ENCODE assay signal across 7 mouse cellular contexts in the genomic region with DNA sequence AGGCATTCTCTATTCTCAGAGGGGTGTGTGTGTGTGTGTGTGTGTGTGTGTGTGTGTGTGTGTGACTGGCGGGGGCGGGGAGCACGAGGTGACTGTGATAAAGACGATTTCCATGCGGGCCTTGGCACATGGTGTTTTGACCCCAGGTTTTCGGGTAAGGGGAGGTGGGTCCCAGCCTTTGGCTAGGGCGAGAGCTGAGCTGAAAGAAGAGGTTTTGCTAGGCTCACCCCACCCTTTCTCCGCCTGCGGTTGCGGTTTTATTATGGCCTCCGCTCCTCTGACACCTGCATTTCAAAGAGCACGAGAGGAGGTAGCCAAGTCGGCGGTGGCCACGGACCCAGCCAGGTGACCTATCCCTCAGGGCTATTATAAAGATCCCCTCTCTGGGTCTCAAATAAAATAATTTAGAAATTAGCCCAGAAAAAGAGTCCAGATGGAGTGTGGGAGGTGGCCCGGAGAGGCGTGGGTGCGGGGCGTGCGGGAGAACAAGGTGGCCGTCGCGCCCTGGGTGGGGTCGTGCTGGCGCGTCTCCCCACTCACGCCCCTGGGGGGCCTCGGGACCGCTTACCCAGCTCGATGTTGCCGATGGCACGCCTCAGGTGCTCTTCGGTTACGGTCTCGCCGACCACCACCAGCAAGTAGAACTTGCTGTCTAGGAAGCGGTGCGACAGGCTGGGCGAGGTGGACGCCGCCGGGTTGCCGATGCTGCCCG. TPM values are rescaled to one million over a fixed set of nuclear protein-coding genes. Genes with fewer than 3 reads are reported as not detected.
DNase-seq lines count a peak whose midpoint lies in the region; ATAC-seq and TF ChIP-seq lines count a peak whose summit lies in the region.

No protein-coding gene starts in this region.

- TF ChIP-seq POLR2A in bone marrow macrophage, adult 2 months (IDR thresholded peaks at IDR 0.05; ENCODE audit: borderline replicate concordance, low read depth, low read length): no peak

- peaks cover 3% of the 10 kb centered on the region; the same call in 1 of the 2 replicates for H3K27me3 ChIP-seq in lung, embryonic 16.5 days (ENCODE audit: control insufficient read depth, insufficient read depth, low read depth, low read length)
- H3K27me3 ChIP-seq in forebrain, embryonic 10.5 days (ENCODE audit: poor library complexity, severe bottlenecking): no peaks in the 10 kb centered on the region
- H3K27me3 ChIP-seq in hindbrain, postnatal 0 days (ENCODE audit: insufficient read depth, low read length): no peaks in the 10 kb centered on the region
- no peaks in the 10 kb centered on the region for H3K27me3 ChIP-seq in midbrain, embryonic 13.5 days

- peak overlapping the region; percentile 73 for H3K9ac ChIP-seq in lung, embryonic 16.5 days (ENCODE audit: low read length)
- peak overlapping the region; percentile 90 for H3K9ac ChIP-seq in hindbrain, postnatal 0 days (replicated peaks; ENCODE audit: low read length)
- H3K9ac ChIP-seq in midbrain, embryonic 13.5 days (replicated peaks): peak overlapping the region; percentile 99

- H3K4me3 ChIP-seq in lung, embryonic 16.5 days (ENCODE audit: low read length): peak overlapping the region; percentile 72
- peak overlapping the region; percentile 55 for H3K4me3 ChIP-seq in bone marrow macrophage, adult 2 months (ENCODE audit: insufficient read depth, low read length)
- peak overlapping the region; percentile 91 for H3K4me3 ChIP-seq in forebrain, embryonic 10.5 days
- H3K4me3 ChIP-seq in hindbrain, postnatal 0 days (ENCODE audit: low read length): peak overlapping the region; percentile 67
- peak overlapping the region; percentile 98 for H3K4me3 ChIP-seq in midbrain, embryonic 13.5 days (replicated peaks)

- H3K9me3 ChIP-seq in lung, embryonic 16.5 days (ENCODE audit: control insufficient read depth, low read length): no peaks in the 10 kb centered on the region
- no peaks in the 10 kb centered on the region for H3K9me3 ChIP-seq in forebrain, embryonic 10.5 days
- no peaks in the 10 kb centered on the region for H3K9me3 ChIP-seq in hindbrain, postnatal 0 days (ENCODE audit: low read length)
- no peaks in the 10 kb centered on the region for H3K9me3 ChIP-seq in midbrain, embryonic 13.5 days

- under 1% methylated on average over 43 of the region's 44 CpGs for WGBS in lung, embryonic 16.5 days
- WGBS in forebrain, embryonic 10.5 days: under 1% methylated on average over 43 of the region's 44 CpGs
- 1% methylated on average over 32 of the region's 44 CpGs for WGBS in hindbrain, postnatal 0 days
- WGBS in midbrain, embryonic 13.5 days: under 1% methylated on average over 44 of the region's 44 CpGs

- ATAC-seq in lung, embryonic 16.5 days (ENCODE audit: low read depth): peak; percentile 15
- peak; percentile 41 for ATAC-seq in hindbrain, postnatal 0 days
- peak; percentile 29; the same call in 1 of the 2 replicates for ATAC-seq in midbrain, embryonic 13.5 days

- peak overlapping the region; percentile 96 for H3K4me2 ChIP-seq in lung, embryonic 16.5 days (ENCODE audit: low read depth, low read length)
- peak overlapping the region; percentile 78 for H3K4me2 ChIP-seq in hindbrain, postnatal 0 days (ENCODE audit: low read depth, low read length)
- peak overlapping the region; percentile 89 for H3K4me2 ChIP-seq in midbrain, embryonic 13.5 days (replicated peaks)

- H3K4me1 ChIP-seq in lung, embryonic 16.5 days (replicated peaks; ENCODE audit: control insufficient read depth, insufficient read depth, low read length): peaks cover 24% of the 10 kb centered on the region
- H3K4me1 ChIP-seq in bone marrow macrophage, adult 2 months (ENCODE audit: control insufficient read depth, insufficient read depth, low read length): 0 out of 2 replicates have a peak, but pooled peaks cover 2% of the 10 kb centered on the region
- H3K4me1 ChIP-seq in forebrain, embryonic 10.5 days: peaks cover 58% of the 10 kb centered on the region
- H3K4me1 ChIP-seq in hindbrain, postnatal 0 days (ENCODE audit: insufficient read depth, low read length): 0 out of 2 replicates have a peak, but pooled peaks cover 3% of the 10 kb centered on the region
- H3K4me1 ChIP-seq in midbrain, embryonic 13.5 days (replicated peaks): peaks cover 34% of the 10 kb centered on the region

- DNase-seq in lung, adult 18-20 months: no peak
- peak; percentile 57 for DNase-seq in forebrain, embryonic 10.5 days (ENCODE audit: extremely low spot score, low spot score)
- DNase-seq in hindbrain, postnatal 0 days (ENCODE audit: low spot score): peak; percentile 48
- DNase-seq in layer of hippocampus, adult 11-12 months (ENCODE audit: low spot score): no peak

- H3K27ac ChIP-seq in lung, embryonic 16.5 days (ENCODE audit: low read length): peak overlapping the region; percentile 57
- H3K27ac ChIP-seq in bone marrow macrophage, adult 2 months (ENCODE audit: insufficient read depth, low read depth, low read length): no peak overlapping the region
- H3K27ac ChIP-seq in forebrain, embryonic 10.5 days: peak overlapping the region; percentile 94
- H3K27ac ChIP-seq in hindbrain, postnatal 0 days: peak overlapping the region; percentile 97
- peak overlapping the region; percentile 99 for H3K27ac ChIP-seq in midbrain, embryonic 13.5 days

- no peaks in the 10 kb centered on the region for H3K36me3 ChIP-seq in lung, embryonic 16.5 days (ENCODE audit: control insufficient read depth, insufficient read depth, low read length)
- H3K36me3 ChIP-seq in forebrain, embryonic 10.5 days (replicated peaks): peaks cover 3% of the 10 kb centered on the region; the same call in 1 of the 2 replicates
- no peaks in the 10 kb centered on the region for H3K36me3 ChIP-seq in hindbrain, postnatal 0 days (ENCODE audit: insufficient read depth, low read length)
- 0 out of 2 replicates have a peak, but pooled peaks cover 2% of the 10 kb centered on the region for H3K36me3 ChIP-seq in midbrain, embryonic 13.5 days

- no peak for TF ChIP-seq CTCF in bone marrow macrophage, adult 2 months (IDR thresholded peaks at IDR 0.05; ENCODE audit: low read depth, low read length)
- TF ChIP-seq CTCF in hindbrain, postnatal 0 days (IDR thresholded peaks at IDR 0.05; ENCODE audit: low read depth): no peak

RNA-seq across cellular contexts. Expression of gene Map1b, which starts 0.4 kb away (rescaled TPM):
- 65.0 and 67.1 TPM in 2 replicates for polyA plus RNA-seq in lung, embryonic 16.5 days (2015; fragmentation: Nextera tagmentation; extraction: Ambion mirVana)
- 0.25 and 0.45 TPM in 2 replicates for polyA plus RNA-seq in bone marrow macrophage, adult 2 months (2012; ENCODE audit: insufficient read depth, insufficient read length, missing spikeins)
- 403 and 460 TPM in 2 replicates for polyA plus RNA-seq in forebrain, embryonic 10.5 days (2016; fragmentation: Nextera tagmentation; extraction: Ambion mirVana)
- total RNA-seq in hindbrain, postnatal 0 days (2014; rRNA removed): 690 and 787 TPM in 2 replicates
- 1,844 and 1,981 TPM in 2 replicates for polyA plus RNA-seq in hindbrain, postnatal 0 days (2015; fragmentation: Nextera tagmentation; extraction: Ambion mirVana)
- 2,051 and 2,103 TPM in 2 replicates for polyA plus RNA-seq in midbrain, embryonic 13.5 days (2015; fragmentation: Nextera tagmentation; extraction: Ambion mirVana)

Comparison
In these comparisons a context has a peak if more than half of its experiments do, and no peak if none do; other contexts are left out.
1. DNase-seq: peak in forebrain, embryonic 10.5 days (single experiment) and hindbrain, postnatal 0 days (single experiment); none in lung, adult 18-20 months (0 of 2) and layer of hippocampus, adult 11-12 months (single experiment).
2. RNA of gene Map1b, which starts 0.4 kb away (polyA plus RNA-seq): 2,051 to 2,103 TPM in midbrain, embryonic 13.5 days, 1,844 to 1,981 TPM in hindbrain, postnatal 0 days, 403 to 460 TPM in forebrain, embryonic 10.5 days and 65.0 to 67.1 TPM in lung, embryonic 16.5 days; 0.25 to 0.45 TPM in bone marrow macrophage, adult 2 months; every median in the first group is over 10 times any median in the second.
3. Peak in every context shown above with its lines, with median percentiles within 50 percentile points of each other: ATAC-seq, H3K4me2 ChIP-seq, H3K4me3 ChIP-seq and H3K9ac ChIP-seq.